Mouse (Mus musculus): ENCODE measurements around the gene Dgkz.

GRCm38 (mm10) chr2:91917096-91917495, 58.6 kb downstream of the Dgkz start:
- TF ChIP-seq ZC3H11A (IDR thresholded peaks at IDR 0.05; ENCODE audit: borderline replicate concordance, low read depth, low read length): no peak
- TF ChIP-seq HCFC1 (IDR thresholded peaks at IDR 0.05; ENCODE audit: borderline replicate concordance, insufficient read depth, low read length): no peak
- no peak for TF ChIP-seq MAFK (IDR thresholded peaks at IDR 0.05; ENCODE audit: insufficient read depth, low read depth, low read length)

All from ES-E14 (cell line).